Mouse (Mus musculus) heart, postnatal 14 days (tissue): ENCODE data around the gene Ugt2b38. TPM values are rescaled to one million over a fixed set of nuclear protein-coding genes. Genes with fewer than 3 reads are reported as not detected.
"Not testable (repeated sequence)": the region's sequence is repeated elsewhere in the genome, so short reads cannot be mapped to it uniquely, and the experiment has no call there.

Experiments used
- DNase-seq, 2 experiments: peaks; one replicate each; pipeline ENCODE4 v3.0.0; 2021 to 2022
- intact Hi-C: fragments of 180-260 bp; cut with DNase I; formaldehyde crosslinking; loops from one replicate; pipeline ENCODE4 v1.15.1; 2025
- long read RNA-seq, 2 experiments: library from polyadenylated mRNA; stranded (forward); transcript quantifications; one replicate each; pipeline ENCODE4 v2.0.0; 2021
- total RNA-seq, 2 experiments: library from RNA; stranded (reverse); gene quantifications; 2 replicates each; pipeline ENCODE4 v1.2.3; 2021

Ugt2b38 gene
- total RNA-seq: not detected
- long read RNA-seq, experiment 1: 0 reads
- long read RNA-seq, experiment 2: 0 reads

DNA sequence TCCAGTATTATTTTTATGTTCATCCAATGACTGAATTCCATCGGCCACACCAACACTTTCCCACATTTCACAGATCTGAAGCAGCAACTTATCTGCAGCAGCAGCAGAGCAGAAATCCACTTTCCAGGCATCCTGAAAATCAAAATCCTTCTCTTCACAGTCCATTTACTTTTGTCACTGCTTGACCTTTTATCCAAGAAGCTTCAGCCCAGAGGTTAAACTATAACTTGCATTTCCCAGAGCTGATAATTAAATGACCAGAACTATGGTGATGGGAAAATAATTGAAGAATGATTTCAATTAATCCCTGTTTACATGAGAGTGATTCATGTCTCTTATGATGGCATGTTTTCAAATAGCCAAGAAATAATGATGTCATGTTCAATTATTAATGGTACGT is at the start of gene Ugt2b38:
Gene Ugt2b38 (minus strand): TSS at position 163 of the 400 bp plus-strand sequence.
- intact Hi-C loops, DNase-seq: not testable (repeated sequence)

DNA sequence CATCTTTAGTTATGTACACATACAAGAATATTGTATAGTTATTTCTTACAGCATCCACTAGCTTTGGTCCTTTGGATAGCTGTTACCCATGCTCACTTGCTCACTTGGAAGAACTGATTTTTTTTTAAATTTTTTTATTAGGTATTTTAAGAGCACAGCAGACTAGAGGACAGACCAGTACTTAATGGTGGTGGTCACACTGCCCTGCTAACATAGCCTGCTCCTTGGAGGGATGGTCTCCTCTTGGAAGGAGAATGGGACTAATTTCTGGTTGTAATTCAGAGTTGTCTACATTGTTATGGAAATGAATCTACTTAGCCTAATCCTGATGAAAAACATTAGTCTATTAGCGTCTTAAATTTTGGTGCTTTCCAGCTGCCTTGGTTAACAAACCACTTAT is 34.8 kb upstream of the Ugt2b38 start:
- intact Hi-C loops: no loop called here
- DNase-seq: no peak

DNA sequence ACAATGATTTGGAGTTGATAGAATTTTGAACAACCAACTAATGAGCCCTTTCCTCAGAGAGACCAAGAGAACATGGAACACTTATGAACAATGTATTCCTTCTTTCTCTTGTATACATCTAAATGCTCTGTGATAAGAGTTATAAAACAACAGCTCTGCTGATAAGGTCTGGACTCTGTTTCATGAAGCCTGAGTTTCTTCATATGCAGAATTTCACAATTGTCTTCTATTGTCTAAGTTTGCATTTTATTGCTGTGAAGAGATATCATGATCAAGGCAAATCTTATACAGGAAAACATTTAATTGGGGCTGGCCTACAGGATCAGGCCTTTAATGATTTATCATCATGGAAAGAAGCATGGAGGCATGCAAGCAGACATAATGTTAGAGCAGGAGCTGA is 33.7 kb upstream of the Ugt2b38 start:
- intact Hi-C loops: no loop called here
- DNase-seq: no peak

DNA sequence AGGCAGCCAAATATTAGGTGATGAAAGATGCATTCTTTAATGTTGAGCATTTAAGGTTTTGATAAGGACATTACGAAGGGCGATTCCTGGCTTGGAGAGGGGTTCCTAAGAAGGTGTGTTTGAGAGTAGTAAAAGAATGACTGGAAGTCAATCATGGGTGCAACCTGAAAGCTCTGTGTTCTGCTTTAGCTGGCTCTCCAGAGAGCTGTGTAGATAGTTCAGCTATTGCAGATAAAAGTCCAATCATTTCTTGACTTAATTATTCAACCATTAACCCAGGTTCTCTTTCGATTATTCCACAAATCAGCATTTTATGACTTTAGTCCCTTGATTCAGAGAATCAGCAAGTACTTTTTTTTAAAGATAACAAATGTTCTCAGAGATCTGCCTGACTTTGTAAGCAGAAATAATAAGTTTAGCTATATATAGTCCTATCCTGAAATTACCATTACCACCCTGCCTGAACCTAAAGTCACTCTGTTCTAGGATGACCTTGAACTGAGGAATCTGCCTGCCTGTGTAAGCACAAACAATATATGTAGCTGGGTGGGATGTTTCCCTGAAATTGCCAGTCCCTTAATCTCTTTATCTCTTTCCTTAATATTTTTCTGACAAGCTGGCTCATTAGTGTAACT is 32.3 kb upstream of the Ugt2b38 start:
- intact Hi-C loops: no loop called here
- no peak for DNase-seq

DNA sequence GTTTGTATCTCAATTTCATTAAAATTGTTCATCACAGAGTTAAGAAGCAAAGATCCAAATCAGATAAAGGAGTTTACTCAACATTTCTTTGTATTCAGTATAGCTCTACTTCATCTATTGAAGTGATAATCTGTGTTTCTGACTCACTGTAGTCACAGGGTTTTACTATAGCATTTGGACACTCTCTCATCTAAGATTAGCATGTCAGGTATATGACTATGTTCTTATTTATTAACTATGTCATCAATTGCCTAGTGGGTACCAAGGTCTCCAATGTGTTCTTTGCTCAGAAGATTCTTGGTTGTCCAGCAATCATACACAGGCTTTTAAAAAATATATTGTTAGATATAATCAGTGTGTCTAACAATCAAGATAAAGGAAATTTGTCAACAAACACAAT is 31.5 kb upstream of the Ugt2b38 start:
- no peak for DNase-seq
- intact Hi-C loops: no loop called here

DNA sequence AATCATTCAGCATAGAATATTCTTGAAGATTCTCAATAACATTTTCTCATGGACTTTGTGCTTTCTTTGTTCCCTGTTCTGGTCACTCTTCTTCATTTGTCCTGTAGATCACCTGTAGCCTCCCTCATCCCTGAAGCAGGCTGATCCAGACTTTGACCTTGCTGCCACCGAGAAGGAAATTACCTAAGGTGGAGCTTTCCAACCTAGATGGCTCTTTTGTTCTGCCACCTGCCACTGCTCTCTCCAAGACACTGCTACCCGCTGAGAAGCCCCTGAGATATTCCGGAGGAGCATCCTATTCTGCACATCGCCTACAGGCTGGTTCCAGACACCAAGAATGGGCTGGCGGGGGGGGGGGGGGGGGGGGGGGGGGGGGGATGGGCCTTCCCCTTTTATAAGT is 28.5 kb upstream of the Ugt2b38 start:
- intact Hi-C loops: not testable (repeated sequence)

DNA sequence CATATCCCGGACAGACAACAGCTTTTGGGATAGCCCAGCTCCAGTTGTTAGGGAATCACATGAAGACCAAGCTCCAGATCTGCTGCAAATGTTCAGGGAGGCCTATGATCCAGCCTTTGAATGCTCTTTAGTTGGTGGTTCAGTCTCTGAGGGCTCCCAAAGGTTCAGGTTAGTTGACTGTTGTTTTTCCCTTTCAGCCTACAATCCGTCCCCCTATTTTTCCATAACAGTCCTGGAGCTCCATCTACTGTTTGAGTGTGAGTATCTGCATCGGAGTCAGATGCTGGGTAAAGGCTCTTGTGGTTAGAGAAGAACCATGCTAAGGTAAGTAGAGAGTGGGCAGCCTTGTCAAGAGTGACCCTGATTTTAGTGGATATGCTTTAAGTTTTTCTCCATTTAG is 12.3 kb upstream of the Ugt2b38 start:
- intact Hi-C loops: no loop called here
- DNase-seq: no peak

More for the DNA sequence above, 28.5 kb upstream of the Ugt2b38 start:
- not testable (repeated sequence) for DNase-seq

DNA sequence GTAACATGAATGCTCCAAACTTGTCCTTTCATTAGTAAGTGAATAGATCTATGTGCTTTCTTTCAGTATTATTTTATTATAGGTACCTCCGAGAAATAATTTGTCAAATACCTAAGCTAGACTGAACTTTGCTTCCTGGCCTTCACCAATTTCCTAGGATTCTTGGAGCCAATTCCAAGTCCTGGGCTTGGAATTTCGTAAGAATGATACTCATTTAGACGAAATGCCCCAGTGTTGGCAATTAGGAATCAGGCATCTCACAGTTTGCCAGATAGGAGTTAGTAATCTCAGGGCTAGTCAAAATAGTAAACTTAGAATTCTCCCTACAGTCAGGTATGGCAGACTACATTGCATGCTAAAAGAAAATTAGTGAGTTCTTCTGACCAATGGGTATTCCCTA is 1.7 kb upstream of the Ugt2b38 start:
- DNase-seq: no peak
- intact Hi-C loops: no loop called here

DNA sequence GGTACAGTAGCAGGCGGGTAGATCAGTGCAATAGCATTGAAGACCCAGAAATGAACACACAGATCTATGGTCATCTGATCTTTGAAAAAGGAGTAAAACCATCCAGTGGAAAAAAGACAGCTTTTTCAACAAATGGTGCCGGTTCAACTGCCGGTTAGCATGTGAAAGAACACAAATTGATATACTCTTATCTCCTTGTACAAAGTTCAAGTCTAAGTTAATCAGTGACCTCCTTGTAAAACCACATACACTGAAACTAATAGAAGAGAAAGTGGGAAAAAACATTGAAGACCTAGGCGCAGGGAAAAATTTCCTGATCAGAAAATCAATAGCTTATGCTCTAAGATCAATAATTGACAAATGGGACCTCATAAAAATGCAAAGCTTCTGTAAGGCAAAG is 27.0 kb downstream of the Ugt2b38 start:
- DNase-seq: no peak
- intact Hi-C loops: no loop called here

DNA sequence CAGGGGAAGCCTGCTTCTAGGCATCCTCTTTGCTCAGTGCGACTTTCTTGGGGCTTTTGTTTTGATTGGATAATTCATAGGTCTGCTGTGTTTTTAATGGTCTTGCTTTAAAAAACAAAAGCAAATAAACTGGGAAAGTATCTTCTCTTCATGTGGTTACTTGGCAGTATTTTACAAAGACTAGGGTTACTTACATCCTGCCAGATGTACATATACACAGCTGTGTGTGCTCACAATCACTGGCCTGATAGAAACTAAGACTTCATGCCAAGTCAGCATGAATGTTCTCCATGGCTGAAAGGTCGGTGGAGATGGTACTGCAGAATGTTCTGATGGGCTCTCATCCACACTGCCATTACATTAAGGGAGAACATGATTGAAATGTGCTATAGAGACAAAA is 33.2 kb downstream of the Ugt2b38 start:
- intact Hi-C loops: no loop called here
- no peak for DNase-seq

DNA sequence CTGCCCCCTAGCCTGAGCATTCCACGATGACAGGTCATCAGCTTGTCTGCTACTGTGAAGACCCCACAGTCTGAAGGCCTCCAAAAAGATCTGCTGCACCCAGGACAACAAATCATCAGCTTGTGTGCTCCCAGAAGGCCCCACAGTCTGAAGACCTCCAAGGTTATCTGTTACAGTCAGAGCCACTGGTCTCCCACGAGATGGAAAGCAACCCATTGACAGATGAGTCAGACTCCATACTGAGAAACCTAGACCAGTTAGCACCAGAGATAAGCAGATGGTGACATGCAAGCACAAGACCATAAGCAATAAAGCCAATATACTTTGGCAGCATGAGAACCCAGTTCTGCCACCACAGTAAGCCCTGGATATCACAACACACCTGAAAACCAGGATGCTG is 43.8 kb downstream of the Ugt2b38 start:
- DNase-seq: no peak
- intact Hi-C loops: no loop called here

DNA sequence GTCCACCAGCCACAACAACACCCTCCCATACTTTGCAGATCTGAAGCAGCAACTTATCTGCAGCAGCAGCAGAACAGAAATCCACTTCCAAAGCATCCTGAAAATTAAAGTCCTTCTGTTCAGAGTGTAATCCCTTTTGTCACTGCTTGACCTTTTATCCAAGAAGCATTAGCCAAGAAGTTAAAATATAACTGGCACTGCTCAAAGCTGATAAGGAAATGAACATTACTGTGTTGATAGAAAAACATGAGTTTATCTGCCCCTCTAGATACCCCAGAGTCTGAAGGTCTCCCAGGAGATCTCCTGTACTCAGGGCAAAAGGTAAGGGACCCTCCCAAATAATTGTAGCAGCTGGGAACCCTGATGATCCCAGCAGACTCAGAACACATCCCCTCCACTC is 44.2 kb downstream of the Ugt2b38 start:
- intact Hi-C loops: no loop called here
- DNase-seq: no peak

DNA sequence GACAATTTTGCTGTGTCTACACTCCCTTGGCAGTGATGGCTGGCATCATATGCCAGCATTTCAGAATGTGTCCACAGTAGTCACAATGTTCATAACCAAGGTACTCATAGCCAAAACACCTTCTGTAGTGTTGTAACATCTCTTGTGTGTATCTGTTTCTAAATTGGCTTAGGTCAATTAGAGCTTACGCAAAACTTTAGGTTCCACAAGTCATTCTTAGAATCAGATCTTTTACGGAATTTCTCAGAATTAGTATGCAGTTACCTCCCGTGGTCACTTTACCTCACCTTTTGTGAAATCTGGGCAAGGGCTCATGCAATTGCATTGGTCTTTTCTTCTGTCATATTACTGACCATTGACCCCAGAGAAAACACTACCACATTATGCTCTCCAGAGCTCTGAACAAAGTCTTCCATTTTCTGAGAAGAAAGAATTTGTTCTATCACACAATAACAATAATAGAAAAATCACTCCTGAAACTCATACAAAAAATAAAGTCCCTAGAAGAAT is 48.1 kb downstream of the Ugt2b38 start:
- intact Hi-C loops: no loop called here
- no peak for DNase-seq

DNA sequence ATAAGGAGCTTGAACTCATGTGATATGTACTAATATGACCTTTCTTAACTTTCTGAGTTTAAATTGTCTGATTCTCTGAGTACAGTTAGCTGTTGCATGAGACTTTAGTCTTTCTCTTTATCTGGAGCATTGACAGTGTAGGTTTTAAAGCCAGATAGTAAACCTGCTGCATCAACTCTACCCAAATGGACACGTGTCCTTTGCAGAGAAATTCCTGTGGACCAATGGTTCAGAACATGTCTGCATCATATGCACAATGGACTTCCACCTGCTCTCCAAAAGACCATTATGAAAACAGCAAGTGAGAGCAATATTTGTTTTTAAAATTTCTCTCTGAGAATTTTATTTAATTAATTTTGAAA is 50.5 kb downstream of the Ugt2b38 start:
- intact Hi-C loops: no loop called here
- DNase-seq: no peak

DNA sequence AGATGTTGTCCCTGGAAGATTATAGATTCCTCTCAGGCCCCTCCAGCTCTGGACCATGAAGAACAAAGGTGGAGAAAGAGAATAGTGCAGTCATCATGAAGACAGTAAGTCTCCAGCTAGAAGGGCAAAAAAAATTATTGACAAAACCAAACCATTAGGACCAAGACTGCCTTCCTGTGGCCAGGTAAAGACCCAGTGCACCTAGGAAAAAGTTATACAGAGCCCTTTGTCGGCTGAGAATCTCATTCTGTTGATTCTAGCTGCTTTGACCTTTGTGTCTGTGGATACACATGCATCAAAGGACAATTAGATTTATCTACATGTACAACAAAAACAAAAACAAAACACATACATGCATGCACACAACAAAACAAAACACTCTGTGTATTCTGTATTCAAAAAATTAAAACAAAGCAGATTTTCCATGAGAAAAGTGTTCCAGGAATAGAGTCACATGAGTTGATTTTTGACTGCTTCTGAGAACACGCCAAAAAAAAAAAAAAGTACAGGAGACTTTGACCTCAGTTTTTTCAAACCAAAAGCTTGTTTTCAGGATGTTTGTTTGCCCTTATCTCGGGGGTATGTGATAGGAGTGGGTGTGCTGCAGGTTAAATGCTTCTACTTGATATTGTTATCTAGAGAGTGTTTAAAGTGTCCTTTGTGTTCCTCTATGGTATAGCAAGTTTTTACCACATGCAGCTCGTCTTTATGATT is 51.1 kb downstream of the Ugt2b38 start:
- intact Hi-C loops, DNase-seq: not testable (repeated sequence)

Other genes starting within 250 kb of the Ugt2b38 start
- not detected for gene Ugt2b37, start 169.4 kb downstream of the Ugt2b38 start, total RNA-seq
- gene Ugt2a3, start 87.0 kb downstream of the Ugt2b38 start, total RNA-seq: not detected
- gene Ugt2a2, start 58.1 kb upstream of the Ugt2b38 start, total RNA-seq: not detected
- not detected for gene Gm43638, start 62.6 kb upstream of the Ugt2b38 start, total RNA-seq
- not detected for gene Ugt2a1, start 66.7 kb upstream of the Ugt2b38 start, total RNA-seq
- gene Sult1b1, start 114.0 kb upstream of the Ugt2b38 start, total RNA-seq: not detected
- under 1 TPM in 1 of 2 experiments, not detected in 1; 0.36 TPM for gene Sult1d1, start 144.8 kb upstream of the Ugt2b38 start, total RNA-seq
- gene Sult1e1, start 167.4 kb upstream of the Ugt2b38 start, total RNA-seq: not detected
- not detected for gene Csn1s1, start 242.0 kb upstream of the Ugt2b38 start, total RNA-seq